Mouse (Mus musculus) v-Abl transformed pro-B cells (cell line): Measurements from ENCODE around the gene Ank2.

Experiments used
- in situ Hi-C, 2 experiments: fragments of 400-800 bp; cut with MboI; formaldehyde crosslinking; loops; one replicate each; pipeline ENCODE4 v1.15.1; 2025; ENCODE audit not compliant: unreplicated experiment in 2 of 2

Gene Ank2

GRCm38 (mm10) chr3:127153443-127153842, 345.7 kb downstream of the Ank2 start:
- in situ Hi-C loops: no loop called here

- in situ Hi-C loops: no loop called here
Measured at GRCm38 (mm10) chr3:127148648-127149047, 350.5 kb downstream of the Ank2 start.

GRCm38 (mm10) chr3:127140590-127140989, 358.6 kb downstream of the Ank2 start:
- in situ Hi-C loops: no loop called here

DNA sequence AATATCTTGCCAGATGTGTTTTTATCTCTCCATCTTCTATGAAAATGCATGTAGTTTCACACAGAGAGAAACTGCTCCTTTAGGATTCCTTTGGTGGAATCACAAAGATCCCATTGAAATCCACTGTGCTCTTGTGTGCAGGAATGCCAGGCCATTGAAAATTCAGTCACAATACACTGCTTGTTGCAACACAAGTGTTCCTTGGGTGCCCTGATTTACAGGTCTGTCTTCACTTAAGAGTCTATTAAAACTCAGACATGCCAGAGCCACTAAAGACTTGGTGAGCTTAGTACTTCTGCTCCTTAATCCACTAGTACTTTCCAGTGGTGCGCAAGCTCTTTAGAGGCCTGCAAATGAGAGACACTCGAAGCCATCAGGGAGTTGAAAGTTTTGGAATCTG, 359.5 kb downstream of the Ank2 start:
- in situ Hi-C loops: no loop called here

DNA sequence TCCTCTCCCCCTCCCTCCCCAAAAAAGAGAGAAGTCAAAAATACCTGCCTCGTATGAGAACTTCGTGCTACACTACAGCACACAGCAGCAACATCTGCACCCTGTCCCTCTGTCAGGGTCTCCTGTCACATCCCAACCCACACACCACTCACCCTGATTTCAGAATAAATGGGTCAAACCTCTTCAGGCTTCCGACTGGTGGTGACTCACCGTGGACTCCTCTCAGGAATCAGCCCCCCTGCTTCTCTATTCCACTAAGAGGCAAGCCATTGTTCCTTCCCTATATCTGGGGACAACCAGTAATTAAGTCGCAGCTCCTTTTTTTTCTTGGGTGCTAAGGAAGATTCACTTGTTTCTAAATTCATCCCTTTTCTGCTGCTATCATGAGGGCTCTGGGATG, 361.6 kb downstream of the Ank2 start:
- in situ Hi-C loops: no loop called here

DNA sequence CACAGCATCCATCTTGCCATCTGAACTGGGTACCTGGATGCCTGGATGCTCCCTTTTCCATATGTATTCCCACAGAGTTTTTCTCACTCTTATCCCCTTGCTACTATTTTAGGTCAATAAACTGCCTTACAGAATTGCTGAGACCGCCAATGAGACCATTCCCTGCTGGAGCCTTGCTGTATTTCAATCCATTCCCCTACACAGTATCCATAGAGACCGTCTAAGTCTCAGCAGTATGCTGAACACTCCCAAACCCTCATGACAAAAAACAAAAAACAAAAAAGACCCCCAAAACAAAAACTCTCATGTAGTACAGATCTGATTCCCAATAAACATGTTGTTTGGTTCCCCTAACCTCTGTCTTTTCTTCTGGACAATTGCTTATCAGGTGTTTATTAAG, 365.1 kb downstream of the Ank2 start:
- in situ Hi-C loops: no loop called here

GRCm38 (mm10) chr3:127131048-127131447, 368.1 kb downstream of the Ank2 start:
- in situ Hi-C loops: no loop called here

- in situ Hi-C loops: no loop called here
Measured at GRCm38 (mm10) chr3:127130167-127130770, 368.9 kb downstream of the Ank2 start.

DNA sequence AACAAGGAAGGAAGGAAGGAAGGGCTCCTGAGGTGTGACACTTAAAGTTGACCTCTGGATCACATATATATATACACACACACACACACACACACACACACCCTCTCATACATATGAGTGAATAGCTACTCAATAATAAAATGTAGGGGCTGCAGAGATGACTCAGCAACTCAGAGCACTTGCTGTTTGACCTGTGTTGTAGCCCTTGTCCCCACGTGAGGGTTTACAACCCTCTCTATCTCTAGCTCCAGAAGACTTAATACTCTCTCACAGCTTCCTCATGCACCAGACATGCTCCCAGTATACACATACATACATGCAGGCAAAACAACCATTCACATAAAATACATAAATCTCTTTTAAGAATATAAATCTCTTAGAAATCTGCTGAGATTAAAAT, 369.4 kb downstream of the Ank2 start:
- in situ Hi-C loops: no loop called here

DNA sequence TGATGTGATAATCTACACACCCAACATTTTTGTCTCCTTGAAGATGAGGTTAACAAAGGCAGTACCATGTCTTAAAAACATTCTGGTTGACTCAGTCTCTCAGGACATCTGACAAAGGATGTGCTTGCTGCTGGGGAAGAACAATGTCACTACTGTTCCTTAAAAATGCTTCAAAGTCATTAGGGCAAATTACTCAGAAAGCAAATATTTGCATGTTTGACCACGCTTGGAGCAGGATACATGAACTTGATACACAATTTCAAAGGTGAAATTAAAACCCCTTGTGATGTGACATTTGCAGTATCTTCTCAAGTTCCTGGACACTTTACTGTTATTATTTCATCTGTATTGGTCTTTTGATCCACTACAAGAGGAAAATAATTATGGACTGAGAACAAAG, 371.5 kb downstream of the Ank2 start:
- in situ Hi-C loops: no loop called here

DNA sequence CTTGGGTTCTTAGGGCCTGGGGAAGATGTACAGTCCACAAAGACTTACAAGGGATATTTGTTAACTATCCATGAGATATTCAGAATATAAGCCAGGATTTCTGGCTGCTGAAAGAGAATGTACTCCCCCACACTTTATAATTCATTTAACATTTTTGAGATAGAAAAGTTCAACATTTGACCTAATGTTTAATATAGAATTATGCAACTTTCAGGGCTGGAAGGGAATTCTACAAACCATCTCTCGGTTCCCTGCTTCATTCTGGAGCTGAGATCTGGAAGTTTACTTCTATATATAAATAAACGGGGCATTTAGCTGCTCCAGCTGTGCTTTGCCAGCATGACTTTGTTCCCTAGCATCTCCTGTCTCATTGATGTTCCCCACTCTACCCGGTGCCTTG, 372.9 kb downstream of the Ank2 start:
- in situ Hi-C loops: no loop called here

- in situ Hi-C loops: no loop called here
Measured at GRCm38 (mm10) chr3:127124375-127124993, 374.7 kb downstream of the Ank2 start.

GRCm38 (mm10) chr3:127123376-127123775, 375.8 kb downstream of the Ank2 start:
- in situ Hi-C loops: no loop called here

DNA sequence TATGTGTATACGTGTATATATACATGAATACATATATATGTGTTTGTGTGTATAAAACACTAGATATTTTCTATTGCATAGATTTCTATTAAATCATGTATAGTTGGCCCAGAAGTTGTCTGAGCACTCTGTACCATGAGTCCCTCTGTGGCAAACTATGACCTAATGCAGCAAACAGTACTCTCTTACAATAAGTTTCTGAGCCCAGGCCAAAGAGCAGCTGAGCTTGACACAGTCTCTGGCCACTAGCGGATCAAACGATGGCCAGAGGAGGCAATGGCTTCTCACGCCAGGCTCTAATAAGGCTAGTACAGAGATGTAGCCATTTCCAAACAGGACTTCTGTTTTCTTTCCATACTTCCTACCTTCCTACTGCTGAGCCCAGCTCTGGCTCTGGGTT, 380.4 kb downstream of the Ank2 start:
- in situ Hi-C loops: no loop called here

DNA sequence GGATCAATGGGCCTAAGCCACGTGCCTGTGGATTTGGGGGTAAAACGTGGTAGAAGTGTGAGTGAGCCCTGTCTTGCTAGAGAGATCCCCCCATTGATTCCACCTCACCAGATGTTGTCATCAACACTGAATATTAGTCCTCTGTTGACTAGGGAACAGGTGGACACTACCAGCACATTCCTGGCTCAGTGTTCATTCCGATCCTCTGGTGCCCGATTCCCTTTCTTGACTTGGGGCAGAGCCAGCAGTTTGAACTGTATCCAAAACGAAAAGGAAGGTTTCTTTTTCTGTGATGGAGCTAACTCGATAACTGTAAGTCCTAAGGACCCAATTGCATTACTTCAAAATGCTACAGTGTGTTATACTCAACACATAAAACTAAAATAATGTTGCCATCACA, 382.9 kb downstream of the Ank2 start:
- in situ Hi-C loops: no loop called here

- in situ Hi-C loops: no loop called here
Measured at GRCm38 (mm10) chr3:127113238-127113637, 385.9 kb downstream of the Ank2 start.

- in situ Hi-C loops: no loop called here
Measured at GRCm38 (mm10) chr3:127109413-127109812, 389.7 kb downstream of the Ank2 start.

GRCm38 (mm10) chr3:127108481-127108880, 390.7 kb downstream of the Ank2 start:
- in situ Hi-C loops: no loop called here

DNA sequence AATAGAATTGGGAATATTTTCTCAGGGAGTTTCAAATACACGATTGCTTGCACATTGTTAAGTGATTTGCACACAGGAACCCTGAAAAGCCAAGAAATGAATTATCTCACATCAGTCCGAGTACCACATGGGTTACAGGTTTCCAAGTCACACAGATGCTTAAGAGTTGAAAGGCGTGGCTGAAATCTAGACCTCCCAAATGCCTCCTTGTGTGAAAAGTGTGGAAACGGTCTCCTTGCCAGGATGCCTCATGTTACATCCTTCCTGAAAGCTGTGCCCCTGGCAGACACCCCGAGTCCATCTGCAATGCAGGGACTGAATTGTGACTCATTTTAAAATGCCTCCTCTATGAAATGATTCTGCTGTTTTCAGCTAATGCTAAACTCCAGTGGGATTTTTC, 391.9 kb downstream of the Ank2 start:
- in situ Hi-C loops: no loop called here

DNA sequence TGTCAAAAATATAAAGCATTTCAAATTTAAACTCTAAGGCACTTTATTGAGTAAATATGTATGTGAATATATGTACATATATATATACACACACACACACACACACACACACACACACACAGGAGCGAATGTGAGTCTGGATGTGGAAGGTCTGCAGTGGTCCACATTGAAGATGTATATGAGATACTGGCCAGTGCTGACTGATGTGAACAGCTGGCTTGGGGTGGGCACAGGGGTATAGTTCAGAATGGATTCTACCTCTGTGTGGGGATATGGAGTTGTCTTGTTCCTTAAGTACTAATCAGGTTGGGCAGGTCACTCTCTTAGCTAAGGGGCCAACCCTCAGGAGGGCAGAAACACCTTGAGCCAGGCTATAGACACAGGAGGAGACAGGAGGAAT, 397.8 kb downstream of the Ank2 start:
- in situ Hi-C loops: no loop called here

- in situ Hi-C loops: no loop called here
Measured at GRCm38 (mm10) chr3:127097745-127098144, 401.4 kb downstream of the Ank2 start.

GRCm38 (mm10) chr3:127097106-127097505, 402.0 kb downstream of the Ank2 start:
- in situ Hi-C loops: no loop called here

DNA sequence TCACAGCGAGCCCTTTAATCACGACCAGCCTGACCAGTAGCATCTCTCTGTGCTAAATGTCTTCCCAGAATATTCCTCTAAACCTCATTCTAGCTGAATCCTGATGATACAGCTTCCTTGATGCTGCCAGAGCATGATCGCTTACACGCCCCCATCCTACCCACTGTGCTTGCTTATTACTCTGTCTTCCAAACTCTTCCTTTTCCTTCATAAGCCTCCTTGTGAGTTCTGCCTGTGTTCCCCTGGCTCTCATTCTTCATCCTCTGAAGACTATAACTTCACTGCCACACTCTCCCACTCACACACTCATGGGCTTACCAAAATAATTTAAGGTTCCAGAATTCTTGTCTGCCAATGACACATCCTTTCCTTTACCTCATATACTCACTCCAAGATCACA, 405.5 kb downstream of the Ank2 start:
- in situ Hi-C loops: no loop called here
